Mouse (Mus musculus) lung, adult 18-20 months (tissue): Measurements from ENCODE around the gene Idh2.

Experiments used
- DNase-seq, 2 experiments: peaks; one replicate each; pipeline ENCODE4 v3.0.0; 2022; ENCODE audit warnings: mixed read lengths in 2 of 2

Idh2 gene

DNA sequence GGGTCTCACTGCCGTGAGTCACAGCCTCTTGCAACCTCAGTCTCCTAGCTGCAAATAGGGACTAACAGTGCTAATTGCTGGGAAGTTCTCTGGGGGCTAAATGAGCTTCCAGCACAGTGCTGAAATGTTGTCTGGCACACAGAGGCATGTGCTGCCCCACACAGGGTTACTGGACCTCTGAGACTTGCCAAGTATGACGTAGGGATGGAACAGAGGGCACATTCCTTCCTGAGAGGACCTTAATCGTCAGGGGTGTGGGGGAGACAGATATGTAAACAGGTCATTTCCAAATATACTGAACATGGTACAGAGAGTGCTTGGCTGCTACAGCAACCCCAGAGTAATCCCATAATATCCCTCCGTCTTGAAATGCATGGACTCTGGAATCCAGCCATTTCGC is 5.9 kb upstream of the Idh2 start:
- peak; percentile 24 to 69 for DNase-seq

DNA sequence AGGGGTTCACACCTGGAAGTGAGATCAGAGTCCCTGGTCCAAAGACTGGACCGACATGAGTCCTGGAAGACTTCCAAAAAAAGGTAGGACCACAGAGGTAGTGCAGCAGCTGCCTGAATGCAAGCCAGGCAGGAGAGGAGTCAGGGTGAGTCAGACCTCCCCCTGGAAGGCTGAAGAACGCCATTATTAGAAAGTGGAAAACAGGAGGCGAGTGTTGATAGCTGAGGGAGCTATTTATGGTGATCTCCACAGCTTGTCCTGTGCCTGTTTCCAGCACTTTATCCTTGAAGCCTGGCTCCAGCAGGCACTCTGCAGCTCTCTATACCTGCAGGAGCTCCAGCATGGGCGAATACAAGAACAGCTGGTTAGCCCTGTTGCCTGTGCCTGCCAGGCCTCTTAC is 4.0 kb upstream of the Idh2 start:
- DNase-seq, result no peak

DNA sequence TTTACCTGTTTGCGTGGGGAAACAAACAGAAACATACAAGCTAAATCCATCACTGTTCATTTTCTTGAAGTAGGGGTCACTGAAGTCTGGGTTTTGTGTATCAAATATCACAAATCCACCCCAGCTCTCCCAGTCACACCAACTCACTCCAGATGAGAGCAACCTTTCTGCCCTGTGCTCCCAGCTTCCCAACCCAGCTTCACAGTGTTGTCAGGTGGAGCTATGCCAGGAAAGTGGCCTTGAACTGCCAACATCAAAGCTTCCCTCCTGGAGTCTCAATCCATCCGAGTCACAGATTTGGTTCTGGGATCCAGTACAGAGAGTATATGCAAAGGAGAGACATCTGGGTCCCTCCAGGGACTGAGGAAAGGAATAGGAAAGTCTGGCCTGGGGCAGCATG is 966 bp upstream of the Idh2 start:
- DNase-seq, result no peak

DNA sequence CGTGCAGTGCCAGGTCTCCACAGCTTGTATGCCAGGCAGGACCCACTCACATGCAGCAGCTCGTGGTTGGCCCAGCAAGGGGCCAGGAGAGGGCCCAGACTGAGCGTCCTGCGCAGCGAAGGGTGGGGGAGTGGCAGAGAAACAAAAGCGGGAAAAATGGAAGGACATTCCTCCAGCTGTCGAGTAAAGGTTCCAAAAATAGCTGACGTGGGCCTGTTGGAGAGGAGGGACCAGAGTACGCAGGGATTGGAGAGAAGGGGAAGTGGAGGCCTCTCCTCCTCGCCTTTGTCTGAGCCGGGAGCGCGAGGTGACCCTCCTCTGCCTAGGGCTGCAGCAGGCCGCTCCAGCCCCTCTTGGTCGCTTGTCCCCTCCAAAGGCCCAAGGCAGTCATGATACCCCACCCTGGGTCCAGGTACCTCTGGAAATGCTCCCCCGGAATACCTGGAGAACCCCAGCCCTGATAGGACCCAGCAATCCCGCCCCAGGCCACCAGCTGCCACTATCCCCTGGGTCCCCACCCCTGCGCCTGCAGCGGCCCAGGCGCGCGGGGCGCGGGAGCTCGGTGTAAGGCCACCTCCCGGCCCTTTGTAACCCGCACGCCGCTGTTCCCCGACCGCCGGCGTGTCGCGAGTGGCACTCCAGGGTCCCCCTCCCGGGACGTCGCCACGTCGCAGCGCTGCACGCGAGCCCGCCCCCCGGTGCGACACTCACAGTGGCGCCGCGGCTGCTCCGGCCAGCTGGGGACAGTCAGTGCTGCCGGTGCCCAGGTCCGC is 555 bp downstream of the Idh2 start:
- DNase-seq, result peak; percentile 65 to 68

DNA sequence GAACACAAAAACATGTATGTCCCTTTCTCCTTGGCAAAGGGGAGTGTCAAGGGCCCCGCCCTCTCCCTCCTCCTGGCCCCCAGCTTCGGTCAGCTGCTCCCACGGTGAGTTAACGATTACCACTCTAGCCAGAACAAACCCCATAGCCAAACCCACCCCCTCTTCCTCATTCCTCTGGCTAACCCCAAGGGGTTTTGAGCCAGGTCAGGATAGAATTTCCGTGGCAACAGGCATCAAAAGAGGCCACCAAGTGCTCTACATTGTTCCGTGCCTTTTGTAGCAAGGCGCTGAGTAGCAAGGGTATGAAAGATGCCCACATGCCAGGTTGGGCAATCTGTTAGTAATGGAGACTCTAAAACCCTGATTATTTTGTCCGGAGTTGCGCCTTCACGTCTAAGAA is 1.2 kb downstream of the Idh2 start:
- peak; percentile 81 to 89 for DNase-seq

DNA sequence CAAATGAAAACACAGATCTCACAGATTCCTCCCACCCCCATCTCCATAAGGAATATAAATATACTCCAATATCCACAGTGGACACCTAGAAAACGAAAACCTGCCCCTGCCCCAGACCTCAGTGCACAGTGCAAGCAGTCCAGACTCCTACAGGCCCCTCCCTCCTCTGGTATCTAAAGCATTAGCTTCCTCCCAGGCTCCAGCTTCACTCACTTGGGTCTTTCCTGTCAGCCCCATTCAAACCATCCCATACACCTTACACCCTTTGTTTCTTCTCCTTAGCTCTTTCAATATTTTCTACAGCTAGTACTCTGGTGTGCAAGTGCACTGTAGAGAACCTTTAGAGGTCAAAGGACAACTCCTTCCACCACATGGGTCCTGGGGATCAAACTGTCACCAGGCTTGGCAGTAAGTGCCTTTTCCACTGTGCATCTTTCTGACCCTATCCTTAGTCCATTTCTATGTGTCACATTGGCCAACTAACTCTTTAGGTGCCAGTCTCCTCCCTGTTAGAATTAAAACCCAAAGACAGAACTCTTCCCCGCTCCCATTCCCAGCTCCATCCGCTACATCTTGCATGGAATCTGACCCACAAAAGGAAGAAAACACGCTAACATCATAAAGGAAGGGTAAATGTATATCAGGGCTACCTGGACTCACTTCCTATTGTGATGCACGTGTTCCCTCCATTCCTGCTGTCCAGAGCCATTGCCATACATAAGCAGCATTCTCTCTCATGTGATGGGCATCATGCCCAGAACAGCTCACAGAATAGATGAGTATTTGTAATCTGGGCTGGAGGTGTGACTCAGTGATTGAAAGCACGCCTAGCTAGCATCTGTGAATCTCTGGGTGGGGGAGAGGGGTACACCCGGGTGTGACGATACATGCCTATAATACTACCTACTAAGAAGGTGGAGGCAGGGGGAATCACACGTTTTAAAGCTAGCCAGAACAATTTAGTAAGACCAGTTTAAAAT is 3.8 kb downstream of the Idh2 start:
- DNase-seq, result peak; percentile 38 to 57

DNA sequence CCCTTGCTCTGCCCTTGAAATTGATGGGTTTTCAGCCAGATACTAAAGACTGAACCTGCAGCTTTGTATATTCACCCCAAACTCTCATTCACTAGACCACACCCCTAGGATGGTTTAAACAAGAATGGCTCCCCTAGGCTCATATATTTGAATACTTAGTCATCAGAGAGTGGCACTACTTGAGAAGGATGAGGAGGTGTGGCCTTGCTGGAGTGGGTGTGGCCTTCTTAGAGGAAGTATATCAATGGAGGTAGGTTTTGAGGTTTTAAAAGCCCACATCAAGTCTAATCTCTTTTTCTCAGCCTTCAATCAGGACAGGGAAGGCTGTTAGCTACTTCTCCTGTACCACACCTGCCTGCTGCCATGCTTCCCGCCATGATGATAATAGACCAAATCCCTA is 8.8 kb downstream of the Idh2 start:
- DNase-seq, result no peak

DNA sequence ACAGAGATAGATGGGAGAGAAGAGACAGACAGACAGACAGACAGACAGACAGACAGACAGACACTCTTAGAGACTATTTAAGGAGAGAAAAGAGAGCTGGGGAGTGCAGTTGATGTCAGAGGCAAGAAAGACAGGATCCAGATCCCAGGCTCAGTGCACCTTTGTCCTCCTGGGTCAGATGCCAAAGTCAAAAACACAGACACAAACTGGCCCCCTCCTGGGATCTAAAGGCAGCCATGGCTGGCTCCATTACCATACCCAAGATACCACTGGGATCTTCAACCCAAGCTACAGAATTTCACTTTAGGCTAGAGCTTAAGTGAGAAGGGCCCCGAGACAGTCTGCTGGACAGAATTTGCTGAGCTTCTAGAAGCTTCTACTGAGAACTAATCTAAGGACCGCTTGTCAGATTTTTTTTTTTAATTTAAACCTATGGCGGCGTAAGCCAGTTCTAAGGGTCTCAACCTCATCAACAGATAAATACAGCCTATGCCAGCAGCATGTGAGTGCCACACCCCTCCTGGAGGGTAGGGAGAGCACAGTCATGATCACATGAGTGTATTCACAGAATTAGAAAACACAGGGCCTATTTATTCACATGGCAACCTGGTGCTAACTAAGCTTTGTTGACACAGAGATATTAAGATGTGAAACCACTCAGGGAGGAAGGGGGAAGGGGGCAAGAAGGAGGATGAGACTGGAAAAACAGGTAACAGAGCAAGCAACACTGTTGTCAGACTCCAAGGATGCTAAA is 9.4 kb downstream of the Idh2 start:
- no peak for DNase-seq

DNA sequence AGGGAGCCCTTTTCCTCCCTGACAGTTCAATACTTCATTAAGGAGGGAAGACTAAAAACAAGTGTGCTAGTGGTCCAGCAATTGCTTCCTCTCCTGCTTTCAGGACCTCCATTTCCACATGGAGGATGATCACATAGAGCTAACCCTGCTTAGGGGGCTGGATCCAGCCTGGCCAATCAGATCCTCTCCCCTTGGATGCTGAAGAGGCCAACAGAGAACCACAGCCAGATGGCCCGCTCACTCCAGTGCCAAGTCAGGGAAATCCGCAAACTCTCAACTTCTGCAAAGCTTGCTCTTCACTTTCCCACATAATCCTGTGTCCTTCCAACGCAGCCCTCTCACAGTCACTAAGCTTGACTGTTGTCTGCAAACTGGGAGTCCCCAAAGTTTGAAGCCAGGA is 11.9 kb downstream of the Idh2 start:
- DNase-seq, result no peak

DNA sequence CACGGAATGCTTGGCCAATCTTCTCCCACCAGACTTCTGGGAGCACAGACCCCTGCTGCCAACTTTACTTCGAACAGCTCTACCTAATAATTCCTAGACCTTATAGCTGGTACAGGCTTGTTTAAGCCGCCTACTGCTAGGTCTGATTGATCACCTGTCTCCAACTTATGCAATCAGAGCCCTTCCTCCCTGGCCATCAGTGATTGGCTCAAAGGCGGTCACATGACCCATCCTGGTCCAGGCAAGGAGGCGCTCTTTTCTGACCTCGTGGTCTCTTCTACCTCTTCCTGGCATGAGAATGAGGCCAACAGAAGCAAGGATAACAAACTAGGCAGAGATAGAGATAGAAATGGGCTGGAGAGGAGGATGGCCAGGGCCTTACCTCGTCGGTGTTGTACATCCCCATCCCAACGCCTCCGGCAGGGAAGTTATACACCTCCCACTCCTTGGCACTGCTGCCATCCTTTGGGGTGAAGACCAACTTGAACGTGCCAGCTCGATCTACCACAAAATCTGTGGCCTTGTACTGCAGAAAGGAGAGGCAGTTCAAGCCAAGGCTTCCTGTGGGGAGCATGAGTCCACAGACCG is 16.7 kb downstream of the Idh2 start:
- DNase-seq, result no peak

DNA sequence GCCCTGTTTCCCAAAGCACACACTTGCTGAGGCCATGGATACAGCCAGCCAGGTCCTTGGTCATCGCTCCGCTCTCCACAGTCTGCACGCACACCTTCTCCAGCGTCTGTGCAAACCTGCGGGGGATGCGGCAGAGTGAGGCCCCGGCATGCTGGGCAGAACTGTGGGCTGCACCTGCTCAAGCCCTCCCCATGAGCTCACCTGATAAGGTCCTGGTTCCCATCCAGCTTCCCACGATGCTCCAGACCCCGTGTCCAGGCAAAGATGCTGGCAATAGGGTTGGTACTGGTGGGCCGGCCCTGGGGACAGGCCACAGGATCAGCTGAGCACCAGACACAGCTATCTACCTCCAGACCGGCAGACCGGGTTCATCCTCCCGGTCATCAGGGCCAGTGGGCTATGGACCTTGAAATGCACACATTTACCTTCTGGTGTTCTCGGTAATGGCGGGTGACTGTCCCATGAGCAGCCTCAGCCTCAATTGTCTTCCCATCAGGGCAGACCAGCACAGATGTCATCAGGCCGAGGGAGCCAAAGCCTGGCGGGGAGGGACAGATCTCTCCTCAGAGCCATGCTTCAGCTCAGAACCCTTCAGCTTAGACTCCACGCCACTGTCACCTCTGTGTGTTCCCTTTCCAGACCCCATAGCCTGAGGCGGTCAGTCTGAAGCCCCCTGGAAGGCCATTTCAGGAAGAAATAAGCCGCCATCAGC is 19.4 kb downstream of the Idh2 start:
- DNase-seq, result no peak

DNA sequence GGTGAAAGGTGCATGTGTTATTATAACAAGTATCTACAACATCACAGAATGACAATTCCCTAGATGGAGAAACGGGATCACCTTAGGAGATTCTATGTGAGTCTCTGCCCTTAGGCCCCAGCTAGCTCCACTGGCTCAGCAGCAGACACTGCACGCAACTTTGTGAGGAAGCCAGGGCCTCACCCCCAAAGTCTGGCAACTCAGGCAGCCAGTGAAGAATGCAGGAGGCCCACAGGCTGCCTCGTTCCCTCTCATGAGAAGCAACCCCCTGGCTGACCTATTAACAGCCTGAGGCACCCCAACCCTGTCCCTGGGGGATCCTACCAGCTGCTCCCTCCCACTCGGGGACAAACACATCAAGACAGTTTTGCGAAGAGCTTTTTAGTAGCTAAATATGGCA is 20.7 kb downstream of the Idh2 start:
- DNase-seq, result no peak

DNA sequence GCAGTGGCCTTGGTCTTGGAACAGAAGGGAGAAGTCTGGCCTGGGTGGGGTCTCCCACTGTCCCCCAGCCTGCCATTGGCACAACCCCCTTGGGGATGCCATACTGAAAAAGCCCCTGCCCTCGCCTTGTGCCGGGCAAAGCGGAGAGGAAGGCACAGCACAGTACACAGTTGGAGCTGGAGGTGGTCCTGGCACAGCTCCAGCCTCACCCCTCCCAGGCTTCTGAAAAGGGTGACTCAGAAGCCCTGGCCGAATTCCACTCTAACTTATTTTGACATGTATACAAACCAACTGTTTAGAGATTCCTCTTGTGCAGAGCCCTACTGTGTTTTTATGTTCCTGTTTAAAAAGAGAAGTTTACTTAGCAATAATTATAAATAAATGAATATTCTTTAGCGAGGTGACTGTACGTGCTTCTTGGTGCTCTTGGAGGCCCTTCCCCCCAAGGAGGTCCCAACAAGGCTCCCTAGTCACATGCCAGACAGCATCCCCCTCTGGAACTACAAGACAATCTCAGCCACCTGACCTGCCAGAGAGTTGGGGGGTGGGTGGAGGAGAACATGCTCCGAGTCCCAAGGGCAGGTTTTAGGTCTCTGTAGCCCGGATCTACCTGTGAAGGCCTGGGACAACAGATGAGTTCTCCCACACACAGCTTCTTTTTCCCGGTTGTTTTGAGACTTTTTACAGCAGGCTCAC is 22.7 kb downstream of the Idh2 start:
- peak; percentile 82 to 88 for DNase-seq

DNA sequence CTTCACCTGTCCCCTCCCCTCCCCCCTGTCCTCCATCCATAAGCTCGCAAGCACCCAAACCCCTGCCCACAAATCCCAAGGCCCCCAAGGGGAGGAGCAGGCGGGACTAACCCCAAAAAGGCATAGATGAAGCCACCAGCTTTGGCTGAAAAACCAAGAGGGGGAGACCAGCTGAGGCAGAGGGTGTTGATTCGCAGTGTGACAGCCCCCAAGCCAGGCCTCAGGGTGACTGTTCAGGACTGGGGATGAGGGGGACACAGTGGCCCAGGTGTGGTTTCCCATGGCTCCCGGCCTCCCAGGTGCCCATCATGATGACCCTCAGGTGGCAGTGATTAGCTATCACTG is 23.4 kb downstream of the Idh2 start:
- DNase-seq, result no peak

DNA sequence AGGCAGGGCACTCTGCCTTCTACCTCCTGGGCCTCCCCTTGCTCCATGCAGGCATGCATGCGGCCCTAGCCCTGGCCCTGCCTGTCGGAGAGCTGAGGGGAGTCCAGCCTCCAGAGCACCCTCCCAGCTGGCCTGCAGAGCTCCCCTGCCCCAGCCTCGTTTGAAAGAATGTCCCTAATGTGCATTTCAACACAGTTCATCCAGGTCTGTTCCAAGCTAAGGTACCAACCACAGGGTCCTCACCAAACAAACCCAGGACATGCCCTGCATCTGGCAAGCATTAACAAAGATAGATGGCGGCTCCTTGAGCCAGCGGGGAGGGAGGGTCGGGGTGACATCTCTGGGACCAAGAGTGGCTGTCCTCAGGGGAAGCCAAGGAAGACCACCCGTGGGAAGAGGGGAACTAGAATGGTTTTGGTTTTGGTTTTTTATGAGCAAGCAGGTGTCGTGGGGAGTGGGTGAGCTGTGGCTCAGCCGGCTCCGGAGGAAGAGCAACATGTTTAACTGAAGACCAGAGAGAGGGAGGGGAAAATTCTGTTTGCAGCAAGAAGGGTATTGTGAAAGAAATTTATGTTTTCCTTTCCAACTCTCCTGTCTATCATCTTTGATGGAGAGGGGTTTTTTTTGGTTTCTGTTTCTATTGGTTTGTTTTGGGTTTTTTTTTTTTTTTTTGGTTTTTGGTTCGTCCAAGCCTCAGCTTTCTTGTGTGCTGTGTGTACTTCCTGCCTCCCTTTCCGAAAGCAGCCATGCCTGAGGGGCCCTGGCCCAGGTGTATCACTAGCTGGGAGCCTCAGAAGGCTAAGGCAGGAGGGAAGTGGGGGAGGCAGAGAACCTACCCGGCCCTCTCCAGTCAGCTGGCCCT is 24.0 kb downstream of the Idh2 start:
- no peak for DNase-seq

DNA sequence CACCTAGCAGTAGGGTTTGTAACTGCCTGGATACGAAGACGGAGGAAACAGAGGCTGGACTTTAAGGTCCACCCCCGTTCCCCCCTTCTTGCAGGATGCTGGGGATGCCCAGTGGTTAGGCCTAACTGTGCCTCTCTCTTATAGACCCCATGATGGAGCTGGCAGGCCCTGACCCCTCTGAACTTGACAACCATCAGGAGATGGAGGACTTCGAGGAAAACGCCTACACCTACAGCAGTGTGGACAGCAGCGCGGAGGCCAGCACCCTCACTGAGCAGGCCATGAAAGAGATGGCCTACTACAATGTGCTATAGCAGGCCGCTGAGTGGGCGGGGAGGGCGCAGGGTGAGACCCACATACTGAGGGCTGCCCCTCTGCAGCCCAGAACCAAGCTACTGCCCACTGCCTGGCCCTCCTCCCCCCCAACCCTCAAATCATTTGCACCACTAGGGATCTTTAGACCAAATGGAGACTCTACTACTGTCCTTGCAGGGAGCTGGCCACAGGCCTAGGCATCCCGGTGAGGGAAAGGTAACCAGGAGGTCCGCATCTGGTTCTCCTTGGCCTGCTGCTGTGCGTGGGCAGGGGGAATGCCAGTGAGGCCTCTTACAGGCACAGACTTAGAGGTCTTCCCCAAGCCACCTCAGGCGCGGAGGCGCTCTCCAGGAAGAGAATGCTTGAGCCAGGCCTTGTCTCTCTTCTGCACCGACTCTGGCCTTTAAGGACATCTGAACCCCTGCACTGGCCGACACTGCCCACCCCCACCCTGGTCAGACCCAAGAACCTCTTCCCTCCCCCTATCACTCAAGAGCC is 24.8 kb downstream of the Idh2 start:
- DNase-seq, result no peak

DNA sequence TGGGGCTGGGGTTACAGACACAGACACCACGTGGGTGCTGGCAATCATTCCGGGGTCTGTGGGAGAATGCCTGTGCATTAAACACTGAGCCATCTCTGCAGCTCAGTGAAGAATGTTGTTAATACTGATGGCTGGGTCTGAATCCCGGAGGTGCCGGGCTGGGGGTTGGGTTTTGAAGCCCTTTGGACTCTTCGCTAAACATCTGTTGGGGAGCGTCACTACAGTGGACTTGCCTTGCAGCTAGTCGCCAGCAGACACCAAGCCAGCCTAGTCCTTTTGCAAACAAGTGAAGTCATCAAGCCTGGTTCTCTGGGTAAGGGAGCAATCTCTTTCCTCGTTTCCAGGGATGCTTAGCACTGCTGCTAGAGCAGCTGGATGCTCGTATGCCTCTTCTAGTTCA is 27.0 kb downstream of the Idh2 start:
- no peak for DNase-seq

DNA sequence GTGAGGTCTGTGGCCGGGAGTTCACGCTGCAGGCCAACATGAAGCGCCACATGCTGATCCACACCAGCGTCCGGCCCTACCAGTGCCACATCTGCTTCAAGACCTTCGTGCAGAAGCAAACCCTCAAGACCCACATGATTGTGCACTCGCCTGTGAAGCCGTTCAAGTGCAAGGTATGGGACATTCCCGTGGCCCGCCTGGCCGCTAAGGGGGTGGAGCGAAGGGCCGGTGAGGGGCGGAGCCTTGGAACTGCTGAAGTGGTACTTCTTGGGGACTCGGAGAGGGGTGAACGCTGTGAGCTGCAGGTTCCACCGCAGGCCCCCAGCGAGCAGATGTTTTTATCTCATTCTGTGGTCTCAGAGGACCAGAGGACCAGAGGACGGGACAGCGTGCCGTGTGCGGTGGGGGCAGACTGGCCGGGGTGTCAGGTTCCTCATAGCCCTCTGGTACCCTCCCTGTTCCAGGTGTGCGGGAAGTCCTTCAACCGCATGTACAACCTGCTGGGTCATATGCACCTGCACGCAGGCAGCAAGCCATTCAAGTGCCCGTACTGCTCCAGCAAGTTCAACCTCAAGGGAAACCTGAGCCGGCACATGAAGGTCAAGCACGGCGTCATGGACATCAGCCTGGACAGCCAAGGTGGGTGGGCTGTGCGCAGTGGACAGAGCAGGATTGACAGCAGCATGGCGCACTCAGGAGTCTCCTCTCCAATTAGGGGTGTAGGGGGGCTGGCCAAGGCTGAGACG is 29.0 kb downstream of the Idh2 start:
- DNase-seq, result peak; percentile 75 to 84

DNA sequence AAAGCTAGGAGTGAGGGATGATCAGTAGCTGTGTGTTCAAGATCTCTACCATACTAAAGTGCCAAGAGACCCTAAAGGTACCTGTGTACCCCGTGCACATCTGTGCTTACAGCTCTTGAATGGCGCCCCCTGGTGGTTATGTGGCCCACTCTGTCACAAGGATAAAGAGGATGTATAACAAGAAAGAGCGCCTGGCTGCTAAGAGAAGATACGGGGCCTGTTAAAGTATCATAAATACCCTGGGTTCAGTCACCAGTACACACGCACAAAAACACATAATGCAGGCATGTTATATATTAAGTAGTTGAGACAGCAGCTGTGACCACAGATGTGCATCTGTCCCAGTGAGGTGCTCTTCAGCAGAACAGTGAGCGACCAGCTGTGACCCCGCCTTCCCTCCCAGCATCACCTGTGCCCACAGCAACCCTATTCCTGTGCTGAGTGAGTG is 30.7 kb downstream of the Idh2 start:
- DNase-seq, result peak in 1 of 2 experiments; percentile 60
